Mouse (Mus musculus): ENCODE data around the gene Wnt5a.

Wnt5a gene

DNA sequence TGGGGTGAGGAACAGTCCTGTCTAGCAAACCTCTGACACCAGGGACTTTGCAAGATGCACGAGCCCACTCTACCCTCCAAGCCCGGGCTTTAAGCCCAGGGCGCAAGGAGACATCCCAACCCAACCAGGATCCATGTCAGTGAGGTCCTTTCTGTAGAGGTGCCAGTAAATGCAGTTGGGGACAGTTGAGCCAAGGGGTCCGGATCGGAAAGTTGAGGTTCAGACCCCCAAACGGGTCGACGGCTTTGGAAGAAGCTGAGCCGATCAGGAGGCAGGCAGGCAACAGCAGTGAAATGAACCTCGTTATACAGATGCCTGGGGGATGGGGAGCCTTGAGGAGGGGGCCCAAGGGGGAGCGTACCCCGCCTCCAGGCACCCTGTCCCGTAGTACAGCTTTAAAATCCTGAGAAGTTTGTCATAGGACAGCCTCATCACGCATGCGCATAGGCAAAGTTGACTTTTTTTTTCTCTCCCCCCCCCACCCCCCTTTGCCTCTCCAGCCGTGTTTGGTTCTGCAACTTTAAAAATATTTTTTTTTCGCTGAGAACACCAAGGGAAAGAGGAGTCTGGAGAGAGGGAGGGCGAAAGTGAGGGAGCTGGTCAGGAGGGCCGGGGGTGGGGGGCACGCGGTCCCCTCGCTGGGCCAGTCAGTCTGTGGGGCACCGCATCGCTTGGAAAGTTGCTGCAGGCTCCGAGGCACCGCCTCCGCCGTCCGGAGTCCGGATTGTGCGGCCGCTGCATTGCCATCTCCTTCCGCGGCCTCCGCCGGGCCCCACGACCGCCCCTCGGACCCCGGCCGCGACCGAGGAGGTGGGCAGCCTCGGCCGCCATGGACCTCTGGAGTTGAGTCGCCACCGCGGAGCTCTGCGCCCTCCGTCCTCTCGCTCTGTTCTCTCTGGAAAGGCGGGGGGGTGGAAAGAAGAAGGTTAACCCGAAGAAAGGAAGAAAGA, at the start of gene Wnt5a:
Gene Wnt5a (plus strand): TSS at position 650 of the 950 bp plus-strand sequence.
- DNase-seq: no peak

DNA sequence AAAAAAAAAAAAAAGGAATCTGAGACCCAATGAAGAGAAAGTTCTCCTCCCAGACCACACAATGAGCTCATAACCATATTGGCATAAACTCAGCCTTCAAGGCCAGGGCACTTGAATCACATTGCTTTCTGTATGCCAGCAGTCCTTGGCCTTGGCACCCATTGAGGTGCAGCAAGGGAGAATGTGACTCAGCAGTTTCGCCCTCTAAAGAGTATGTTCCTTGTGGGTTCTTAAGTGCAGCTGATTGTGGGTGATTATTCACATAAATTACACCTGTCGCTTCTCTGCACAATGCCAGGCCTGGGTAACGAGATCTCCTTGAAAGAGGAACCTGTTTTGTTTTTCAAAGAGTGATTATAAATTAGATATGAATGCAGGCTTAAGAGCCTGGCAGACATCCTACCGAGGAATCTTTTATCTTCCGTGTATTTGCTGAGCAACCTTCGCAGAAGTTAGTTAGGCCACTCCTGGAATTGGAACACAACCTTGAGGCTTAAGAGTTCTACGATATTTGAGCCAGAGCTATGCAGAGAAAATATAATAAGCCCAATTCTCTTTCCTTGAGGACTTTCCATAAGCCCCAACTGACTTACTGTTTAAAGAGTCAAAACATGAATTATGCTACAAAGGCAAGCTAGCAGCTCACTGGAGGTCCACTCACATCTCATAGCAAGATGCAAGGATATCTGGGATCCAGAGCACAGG, 48.0 kb upstream of the Wnt5a start:
- no peak for DNase-seq

DNA sequence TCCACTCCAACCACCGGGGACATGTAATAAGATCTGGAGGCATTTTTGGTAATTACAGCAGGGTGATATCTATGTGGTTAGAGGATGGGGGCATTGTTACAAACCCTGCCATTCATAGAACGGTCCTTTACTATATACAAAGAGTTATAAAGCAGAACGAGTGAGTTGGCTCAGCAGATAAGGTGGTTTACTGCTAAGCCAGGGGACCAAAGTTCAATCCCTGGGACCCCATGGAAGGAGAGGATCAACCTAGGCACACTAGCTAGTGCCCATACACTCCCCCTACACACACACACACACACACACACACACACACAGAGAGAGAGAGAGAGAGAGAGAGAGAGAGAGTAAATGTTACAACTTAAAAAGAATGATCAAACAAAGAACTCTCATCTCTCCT, 47.1 kb upstream of the Wnt5a start:
- no peak for DNase-seq

DNA sequence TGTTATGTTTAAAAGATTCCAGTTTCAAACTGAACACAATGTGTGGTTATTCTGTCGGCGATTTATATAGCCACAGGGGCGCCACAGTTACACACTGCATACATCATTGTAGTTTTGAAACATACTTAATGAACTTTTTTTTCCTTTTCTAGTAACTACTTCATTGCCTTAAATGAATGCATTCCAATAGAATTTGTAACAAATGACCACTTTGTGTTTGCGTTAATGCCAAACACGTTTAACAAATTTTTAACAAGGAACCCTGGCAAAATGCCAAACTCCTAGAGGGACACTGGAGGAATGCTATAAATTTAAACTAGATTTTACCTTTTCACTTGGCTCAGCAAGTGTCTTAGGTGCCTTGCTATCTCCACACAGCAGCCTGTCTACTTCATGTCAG, 36.6 kb upstream of the Wnt5a start:
- no peak for DNase-seq

DNA sequence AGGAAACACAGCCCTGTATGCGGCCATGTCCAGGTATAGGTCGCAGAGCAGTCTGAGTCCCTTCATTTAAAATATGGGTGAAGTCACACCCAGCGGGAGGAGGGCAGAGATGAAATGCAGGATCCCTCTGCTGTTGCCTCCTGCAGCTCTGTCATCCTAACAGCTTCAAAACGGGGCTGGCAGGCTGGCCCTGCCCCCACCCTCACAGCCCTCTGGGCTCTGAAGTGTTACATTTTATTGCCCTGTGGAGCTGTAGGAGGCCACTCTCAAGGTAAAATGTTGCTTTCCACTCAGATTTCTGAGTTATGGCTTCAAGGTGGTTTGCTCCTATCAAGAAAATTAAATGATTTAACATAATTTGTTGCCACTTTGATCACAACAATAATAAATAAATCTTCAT, 34.9 kb upstream of the Wnt5a start:
- no peak for DNase-seq

DNA sequence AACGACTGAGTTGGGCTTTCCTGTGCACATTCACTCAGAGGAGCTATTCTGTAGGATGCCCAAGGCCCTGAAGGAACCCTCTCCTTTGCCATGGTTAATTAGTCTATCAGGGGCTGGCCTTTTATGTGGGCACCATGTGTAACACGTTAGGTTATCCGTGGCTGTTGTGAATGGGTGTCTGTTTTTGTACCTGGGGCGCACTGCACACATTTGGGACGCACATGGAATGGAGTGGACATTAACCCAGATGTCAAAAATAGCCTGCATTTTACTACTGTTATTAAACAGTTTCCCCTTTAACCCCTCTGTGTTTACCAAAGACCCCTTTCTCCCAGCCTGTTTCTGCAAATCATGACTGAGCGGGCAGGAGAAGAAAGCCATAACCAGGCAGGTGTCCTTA, 34.3 kb upstream of the Wnt5a start:
- no peak for DNase-seq

DNA sequence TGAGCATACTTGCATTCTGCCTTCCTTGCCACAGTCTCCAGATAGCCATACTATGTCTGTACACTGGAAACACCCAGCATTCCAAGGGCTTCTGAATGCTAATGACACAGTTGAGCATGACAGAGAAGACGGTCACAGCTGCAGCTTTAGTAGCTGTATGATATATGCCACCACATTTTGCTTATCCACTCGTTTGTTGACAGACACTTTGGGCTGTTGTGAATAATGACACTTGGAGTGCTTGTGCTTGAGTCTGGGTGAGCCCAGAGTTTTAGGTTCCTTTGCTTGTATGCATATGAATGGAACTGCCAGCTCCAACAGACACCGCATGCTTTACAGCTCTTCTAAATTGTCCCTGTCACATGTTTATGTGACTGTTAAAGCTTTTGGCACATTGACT, 29.5 kb upstream of the Wnt5a start:
- no peak for DNase-seq

DNA sequence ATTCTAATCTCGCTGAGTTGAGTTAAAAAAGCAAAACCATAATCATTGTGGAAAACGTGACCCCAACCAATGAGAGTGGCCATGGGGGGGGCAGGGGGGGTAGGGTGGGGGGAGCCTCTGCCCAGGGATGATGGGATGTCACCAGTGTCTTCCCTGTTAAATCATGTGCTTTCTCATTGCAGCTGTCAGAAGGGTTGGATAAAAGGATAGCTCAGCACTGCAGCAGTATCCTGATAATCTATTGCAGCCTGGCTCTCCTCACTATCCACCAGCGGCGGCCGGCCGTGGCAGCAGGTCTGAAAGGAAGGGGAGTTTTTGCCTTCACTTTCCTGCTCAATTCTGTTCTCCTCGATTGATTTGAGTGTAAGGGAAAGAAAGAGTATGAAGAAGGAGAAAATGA, 29.1 kb upstream of the Wnt5a start:
- no peak for DNase-seq

DNA sequence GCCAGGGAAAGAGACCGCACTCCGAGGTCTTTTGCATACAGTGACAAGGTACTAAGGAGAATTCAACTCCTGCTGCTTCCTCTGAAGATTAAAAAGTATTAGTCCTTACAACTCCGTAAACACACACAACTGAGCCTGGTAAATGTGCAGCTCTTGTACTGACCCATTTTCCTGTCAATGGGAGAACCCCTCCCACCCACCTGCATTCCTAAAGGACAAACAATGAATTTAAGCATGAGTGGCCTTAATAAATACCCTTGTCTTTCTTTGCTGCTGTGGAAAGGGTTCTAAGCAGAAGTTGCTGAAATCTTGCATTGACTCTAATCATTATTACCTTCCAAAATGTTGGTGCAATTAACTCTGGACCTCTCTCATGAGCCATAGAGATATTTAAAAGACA, 27.8 kb upstream of the Wnt5a start:
- no peak for DNase-seq

DNA sequence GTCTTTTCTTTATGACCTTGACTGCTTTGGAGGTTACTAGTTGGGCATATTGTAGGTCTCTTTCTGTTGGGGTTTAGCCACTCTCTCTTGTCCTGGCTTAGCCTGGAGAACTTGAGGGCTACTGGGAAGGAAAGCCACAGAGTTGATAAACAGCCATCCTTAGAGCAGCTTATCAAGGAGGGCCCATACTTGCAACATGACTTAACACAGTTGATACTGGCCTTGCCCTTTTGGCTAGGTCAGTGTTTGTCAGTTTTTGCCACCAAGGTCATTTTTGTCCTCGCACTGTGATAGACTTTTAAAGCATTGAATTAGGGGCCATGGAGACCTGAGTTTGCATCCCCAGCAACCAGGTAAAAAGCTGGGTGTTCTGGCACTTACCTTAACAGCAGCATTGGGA, 23.7 kb upstream of the Wnt5a start:
- no peak for DNase-seq

DNA sequence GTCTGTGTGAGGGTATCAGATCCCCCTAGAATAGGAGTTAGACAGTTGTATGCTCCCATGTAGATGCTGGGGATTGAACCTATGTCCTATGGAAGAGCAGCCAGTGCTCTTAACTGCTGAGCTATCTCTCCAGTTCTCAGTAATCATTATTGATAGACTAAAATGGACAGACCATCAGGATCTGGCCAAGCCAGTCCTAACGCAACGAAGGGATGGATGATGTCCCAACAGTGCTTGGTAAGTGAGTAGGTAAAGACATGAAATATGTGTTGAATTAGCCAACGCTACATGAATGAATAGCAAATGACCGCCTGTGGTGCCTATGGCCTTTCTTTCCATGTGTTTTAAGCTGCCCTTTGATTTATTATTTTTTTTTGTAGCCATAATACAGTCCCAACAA, 10.7 kb upstream of the Wnt5a start:
- no peak for DNase-seq

DNA sequence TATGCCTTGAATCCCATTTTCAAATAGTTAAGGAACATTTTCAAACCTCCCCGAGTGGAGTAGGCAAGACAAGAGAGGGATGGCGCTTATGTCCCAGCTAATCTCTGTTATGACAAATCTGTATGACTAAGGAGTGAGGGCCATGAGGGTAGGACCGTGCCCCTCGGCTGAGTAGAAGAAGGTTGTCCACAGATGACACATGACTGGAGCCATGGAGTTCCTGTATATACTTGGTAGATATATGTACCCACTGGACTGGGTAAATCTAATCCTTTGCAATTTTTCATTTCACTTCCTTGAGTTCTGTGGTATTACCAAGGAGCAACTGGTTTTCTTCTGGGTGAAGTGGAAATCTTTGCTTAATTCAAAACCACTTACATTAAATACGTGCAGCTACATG, 10.3 kb upstream of the Wnt5a start:
- DNase-seq: no peak

DNA sequence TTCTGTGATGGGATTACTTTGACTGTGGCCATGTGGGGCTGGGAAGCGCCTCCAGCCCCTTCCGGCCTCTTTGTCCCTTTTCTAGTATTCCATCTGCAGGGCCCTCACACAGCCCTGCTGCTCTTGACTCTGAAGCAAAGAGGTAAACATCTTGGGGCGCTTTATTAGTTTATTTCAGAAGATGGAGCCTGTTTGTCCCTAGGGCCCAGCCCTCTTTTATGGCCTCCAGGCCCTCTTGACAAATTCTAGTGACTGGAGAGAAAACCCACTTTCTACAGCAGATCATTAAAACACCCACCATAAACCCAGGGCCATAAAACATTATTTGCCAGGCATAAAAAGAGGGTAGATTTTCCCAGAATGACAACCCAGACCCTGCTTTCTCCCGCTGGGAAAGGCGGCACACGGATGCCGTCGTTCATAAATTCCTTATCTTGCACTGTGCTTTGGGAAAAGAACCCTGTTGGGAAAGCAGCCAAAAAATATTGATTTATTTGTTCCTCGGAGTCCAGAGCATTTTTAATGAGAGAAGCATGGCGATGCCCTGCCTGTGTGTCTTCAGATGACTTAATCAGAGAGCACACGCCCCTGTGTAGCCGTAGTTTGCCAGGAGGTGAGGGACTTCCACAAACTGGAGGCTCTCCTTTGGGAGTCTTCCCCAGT, 3.2 kb upstream of the Wnt5a start:
- no peak for DNase-seq

DNA sequence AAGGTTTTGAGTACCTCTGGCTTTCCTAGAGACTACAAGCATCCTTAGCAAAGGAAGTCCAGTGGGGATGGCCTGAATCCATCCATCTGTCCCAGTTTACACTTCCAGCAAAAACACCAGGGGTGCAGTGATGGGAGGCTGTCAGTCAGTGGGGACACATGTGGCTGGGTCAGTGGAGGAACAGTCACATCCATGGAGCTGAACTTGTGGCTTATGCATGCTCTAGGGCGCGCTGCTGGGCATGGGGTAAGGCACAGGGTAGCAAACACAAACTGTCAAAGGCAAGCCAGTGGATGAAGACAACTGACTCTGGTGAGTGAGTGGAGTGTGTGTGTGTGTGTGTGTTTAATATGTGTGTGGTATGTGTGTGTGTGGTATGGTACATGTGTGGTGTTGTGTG, 1.3 kb upstream of the Wnt5a start:
- no peak for DNase-seq

DNA sequence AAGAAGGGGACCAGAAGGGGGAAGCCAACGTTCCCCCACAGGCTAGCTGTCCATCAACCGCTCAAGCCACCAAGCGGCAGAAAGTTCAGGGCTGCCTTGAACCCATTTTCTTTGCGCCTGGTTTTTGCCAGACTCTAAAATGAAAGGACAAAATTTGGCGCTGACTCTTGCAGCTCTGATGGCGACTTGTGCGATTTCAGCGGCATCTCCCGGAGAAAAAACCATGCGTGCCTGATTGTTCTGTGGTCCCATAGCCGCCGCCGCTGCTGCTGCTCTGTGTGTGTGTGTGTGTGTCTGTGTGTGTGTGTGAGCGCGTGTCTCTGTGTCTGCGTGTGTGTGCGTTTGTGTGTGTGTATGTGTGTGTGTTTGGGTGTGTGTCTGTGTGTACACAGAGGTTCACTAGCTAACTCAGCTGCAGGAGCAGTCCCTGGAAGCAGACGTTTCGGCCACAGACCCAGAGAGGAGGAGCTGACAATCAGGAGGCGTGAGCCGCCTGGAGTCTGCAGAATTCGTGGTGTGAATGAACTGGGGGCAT, 568 bp downstream of the Wnt5a start:
- DNase-seq: no peak

DNA sequence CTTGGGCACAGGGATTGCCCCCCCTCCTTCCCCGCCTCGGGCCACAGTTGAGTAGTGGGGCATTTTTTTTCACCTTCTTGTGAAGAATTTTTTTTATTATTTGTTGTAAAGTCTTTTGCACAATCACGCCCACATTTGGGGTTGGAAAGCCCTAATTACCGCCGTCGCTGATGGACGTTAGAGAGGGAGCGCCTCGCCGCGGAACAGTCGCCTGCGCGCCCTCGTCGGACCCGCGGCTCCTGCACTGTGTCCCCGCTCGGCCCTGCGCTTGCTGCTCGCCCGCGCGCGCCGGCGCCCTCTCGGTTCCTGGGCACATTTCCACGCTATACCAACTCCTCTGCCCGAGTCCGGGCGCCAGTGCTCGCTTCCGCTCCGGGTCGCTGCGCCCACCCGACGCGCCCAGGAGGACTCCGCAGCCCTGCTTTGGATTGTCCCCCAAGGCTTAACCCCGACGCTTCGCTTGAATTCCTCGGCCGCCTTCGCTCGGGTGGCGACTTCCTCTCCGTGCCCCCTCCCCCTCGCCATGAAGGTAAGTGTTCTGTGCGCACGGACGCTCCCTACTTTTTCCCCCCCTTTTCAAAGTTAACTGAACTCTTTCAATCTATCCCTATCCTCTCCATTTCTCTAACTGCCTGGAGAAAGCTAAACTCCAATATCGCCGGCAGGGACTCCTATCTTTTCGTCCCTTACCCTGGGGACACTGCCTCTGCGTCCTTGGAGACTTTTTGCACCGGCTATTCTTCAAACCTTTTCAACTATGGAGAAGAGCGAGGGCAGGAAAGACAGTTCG, 1.2 kb downstream of the Wnt5a start:
- DNase-seq: no peak

DNA sequence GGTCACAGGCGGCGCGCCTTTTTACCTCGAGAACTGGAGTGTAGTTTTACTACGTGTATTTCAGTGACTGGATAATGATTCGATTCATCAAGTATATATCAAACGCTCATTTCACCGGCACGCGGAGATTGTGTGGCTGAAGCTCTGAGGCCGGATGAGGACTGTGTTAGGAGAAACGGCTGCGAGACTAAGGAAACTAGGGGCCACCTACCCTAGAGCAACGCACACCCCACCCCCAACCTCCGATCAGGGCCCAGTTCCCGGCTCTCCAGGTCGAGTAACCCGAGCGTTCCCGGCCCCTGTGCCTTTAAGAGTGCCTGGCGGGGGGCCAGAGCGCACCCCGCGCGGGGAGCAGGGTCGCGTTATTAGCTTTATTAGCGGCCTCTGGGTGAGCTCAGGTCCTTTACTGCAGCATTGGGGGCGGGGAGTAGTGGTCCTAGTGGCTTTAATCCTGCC, 1.9 kb downstream of the Wnt5a start:
- no peak for DNase-seq

DNA sequence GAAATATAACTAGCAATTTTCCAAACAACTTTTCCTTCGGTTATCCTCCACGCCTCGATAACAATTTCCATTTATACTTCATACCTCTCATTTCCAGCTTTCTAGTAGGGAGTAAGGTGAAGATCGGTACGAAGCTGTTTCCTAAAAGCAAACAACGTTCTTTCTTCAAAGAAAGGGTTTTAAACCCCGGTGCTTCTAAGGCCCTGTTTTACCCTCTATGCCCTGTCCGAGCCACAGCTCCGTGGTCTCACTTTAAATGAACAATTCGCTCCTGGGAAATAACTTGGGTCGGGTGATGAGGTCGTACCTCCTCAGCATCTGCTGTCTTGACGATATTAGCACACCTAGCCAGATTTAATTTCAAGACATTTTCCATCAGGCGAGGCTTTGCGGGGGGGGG, 2.5 kb downstream of the Wnt5a start:
- DNase-seq: no peak

DNA sequence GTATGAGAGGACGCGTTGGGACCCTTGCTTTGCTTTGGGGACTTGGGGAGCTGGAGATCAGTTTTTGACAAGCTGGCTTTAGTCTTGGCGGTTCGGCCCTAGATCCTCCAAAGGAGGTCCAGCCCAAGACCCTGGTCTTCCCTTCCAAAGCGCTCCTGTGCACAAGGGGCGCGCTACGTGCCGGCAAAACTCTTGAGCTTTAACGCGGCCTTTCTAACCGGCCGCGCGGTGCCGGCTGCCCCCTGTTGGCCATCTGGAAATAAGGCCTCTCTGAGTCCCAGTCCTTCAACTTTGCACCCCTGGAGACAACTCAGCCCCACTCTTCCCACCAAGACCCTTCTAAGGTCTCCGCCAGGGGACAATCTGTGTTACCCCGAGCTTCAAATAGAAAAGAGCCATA, 2.9 kb downstream of the Wnt5a start:
- peak; percentile 46 for DNase-seq

DNA sequence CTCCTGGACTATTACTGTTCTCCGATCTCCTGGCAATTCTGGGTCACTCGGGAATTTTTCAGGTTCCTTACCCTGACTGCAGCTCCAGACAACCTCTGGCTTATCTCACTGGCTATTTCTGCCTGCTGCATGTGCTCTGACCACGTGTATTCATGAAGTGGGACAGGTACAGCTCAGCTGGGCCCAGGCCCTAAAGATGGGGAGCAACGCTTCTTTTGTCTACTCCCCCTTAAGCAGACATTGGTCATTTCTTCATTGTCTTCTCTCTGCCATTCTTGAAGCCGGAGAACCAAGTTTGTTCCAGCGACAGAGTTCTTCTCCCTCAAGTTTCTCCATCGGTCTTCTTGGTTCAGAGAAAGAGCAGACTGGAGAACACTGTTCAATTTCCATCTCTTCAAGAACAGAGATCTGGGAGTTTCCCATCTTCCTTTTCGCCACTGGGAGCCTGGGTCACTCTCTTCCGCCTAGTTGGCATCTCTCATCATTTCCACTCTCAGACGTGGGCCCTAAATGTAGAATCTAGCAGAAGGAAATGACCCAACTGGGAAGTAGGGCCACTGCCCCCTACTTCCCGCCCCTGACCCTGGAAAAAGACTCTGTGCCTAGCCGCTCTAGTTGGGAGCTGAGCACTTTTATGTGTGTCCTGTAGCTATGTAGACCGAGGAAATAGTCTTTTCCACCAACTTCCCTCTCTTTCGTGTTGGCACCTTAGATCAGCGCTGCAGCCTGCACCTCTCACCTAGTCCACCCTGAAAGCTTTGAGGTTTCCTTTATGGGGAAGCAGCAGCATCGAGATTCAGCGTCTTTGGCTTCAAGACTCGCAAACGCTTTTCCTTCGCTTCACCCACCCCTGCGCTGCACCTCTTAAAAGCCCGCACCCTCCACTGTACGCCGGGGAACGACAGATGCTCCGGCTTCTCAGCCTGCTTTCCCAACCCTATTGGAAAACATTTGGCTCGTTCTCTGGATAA, 4.0 kb downstream of the Wnt5a start:
- DNase-seq: no peak

Measured in cerebellum, adult 8-10 months (tissue).